16 mouse cellular contexts compared by ENCODE assay signal in the genomic region with DNA sequence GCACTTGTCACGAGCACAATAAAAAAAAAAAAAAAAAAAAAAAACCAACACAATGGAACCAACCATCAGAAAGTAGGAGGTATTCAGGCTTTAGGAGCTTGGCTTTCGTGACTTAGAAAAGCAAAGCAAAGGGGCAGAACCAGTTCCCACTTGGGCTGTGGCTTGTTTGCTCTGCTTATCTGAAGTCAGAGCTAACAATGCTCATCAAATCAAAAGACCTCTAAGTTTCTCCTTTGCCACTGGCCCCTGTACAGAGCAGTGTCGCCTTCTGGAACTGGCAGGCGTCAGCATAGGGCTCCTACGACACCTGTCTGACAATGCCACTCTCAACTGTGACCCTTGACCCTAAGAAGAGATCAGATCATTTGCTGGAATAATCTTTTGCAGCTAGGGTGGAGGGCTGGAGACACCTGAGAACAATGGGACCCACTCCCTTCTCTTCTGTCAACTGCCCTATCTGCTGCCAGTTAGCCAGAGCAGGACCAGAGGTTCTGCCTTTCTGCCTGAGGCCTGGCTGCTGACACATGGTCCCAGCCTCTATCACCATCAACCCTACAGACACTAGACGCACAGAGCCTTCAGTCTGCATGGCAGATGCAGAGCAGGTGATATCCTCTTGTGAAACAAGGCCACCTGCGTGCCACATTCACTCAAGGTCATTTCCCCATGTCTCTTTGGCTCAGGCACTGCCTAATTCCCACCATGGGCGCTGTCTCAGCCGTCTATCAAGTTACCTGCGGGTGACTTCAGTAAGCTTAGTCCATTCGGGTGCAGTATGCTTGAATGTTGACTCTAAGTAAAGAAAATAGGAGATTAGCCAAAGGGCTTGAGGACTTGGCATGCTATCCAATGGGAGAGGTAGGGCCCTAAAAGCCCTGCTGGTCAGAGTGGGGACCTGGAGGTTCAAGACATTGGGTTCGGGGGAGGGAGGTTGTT.
A peak's percentile ranks its signal among the peaks of the same experiment; 100 is the strongest.
DNase-seq lines count a peak whose midpoint lies in the region; ATAC-seq and TF ChIP-seq lines count a peak whose summit lies in the region.
"Had no signal": no experiment of that assay in that cellular context is flagged by ENCODE, and none has a peak within 500 bp of the region (broad histone marks: within the 10 kb centered on the region; RNA-seq: fewer than 3 reads in every experiment).

No protein-coding gene starts in this region.

- H3K36me3 ChIP-seq in hindbrain, postnatal 0 days (ENCODE audit: insufficient read depth, low read length): no peaks in the 10 kb centered on the region
- H3K36me3 ChIP-seq in hindbrain, embryonic 11.5 days (ENCODE audit: control insufficient read depth, insufficient read depth, low read length): no peaks in the 10 kb centered on the region
- H3K36me3 ChIP-seq in ES-E14 (ENCODE audit: control insufficient read depth, insufficient read depth, low read length, poor library complexity, severe bottlenecking): no peaks in the 10 kb centered on the region
- H3K36me3 ChIP-seq: G1E; limb, embryonic 15.5 days had no signal

- H3K4me3 ChIP-seq in hindbrain, postnatal 0 days (ENCODE audit: low read length): no peak overlapping the region
- no peak overlapping the region for H3K4me3 ChIP-seq in hindbrain, embryonic 11.5 days (ENCODE audit: low read depth, low read length)
- H3K4me3 ChIP-seq in ES-E14 (ENCODE audit: insufficient read depth in 1 of 2, low read depth in 1 of 2, low read length in 2 of 2, poor library complexity in 1 of 2, severe bottlenecking in 1 of 2): no peak overlapping the region
- H3K4me3 ChIP-seq: heart, adult 2 months; limb, embryonic 15.5 days had no signal

- no peaks in the 10 kb centered on the region for H3K27me3 ChIP-seq in hindbrain, postnatal 0 days (ENCODE audit: insufficient read depth, low read length)
- H3K27me3 ChIP-seq in hindbrain, embryonic 11.5 days (ENCODE audit: control insufficient read depth, insufficient read depth, low read length): no peaks in the 10 kb centered on the region

- 62% methylated on average over 12 of the region's 12 CpGs for WGBS in hindbrain, postnatal 0 days
- WGBS in hindbrain, embryonic 11.5 days: 56% methylated on average over 12 of the region's 12 CpGs

- no peak for DNase-seq in hindbrain, postnatal 0 days (ENCODE audit: low spot score)
- DNase-seq in hindbrain, embryonic 11.5 days (ENCODE audit: low spot score): no peak
- DNase-seq in ES-E14 (ENCODE audit: low read depth, low spot score): no peak
- peak; percentile 42 for DNase-seq in brain, embryonic 14.5 days (ENCODE audit: low read depth)
- DNase-seq in lung, postnatal 25 days (ENCODE audit: low spot score): peak; percentile 23
- no peak for DNase-seq in kidney, postnatal 36 days
- DNase-seq in right cerebral cortex, postnatal 14 days: no peak
- DNase-seq: adrenal gland, postnatal 36 days; kidney, adult 2 months; kidney, postnatal 25 days; retina, postnatal 1 day; thymus, postnatal 14 days had no signal

- H3K4me1 ChIP-seq in hindbrain, postnatal 0 days (ENCODE audit: insufficient read depth, low read length): no peaks in the 10 kb centered on the region
- no peaks in the 10 kb centered on the region; the same call in 1 of the 2 replicates for H3K4me1 ChIP-seq in hindbrain, embryonic 11.5 days (replicated peaks; ENCODE audit: control insufficient read depth, insufficient read depth, low read length)
- H3K4me1 ChIP-seq in ES-E14 (ENCODE audit: control insufficient read depth in 2 of 2, insufficient read depth in 2 of 2, low read length in 2 of 2, poor library complexity in 1 of 2): peaks cover 9 to 19% of the 10 kb centered on the region in 2 experiments; a peak in 3 of 4 replicates

- no peak for TF ChIP-seq CTCF in hindbrain, postnatal 0 days (IDR thresholded peaks at IDR 0.05; ENCODE audit: low read depth)
- no peak for TF ChIP-seq CTCF in brain, embryonic 14.5 days (IDR thresholded peaks at IDR 0.05; ENCODE audit: borderline replicate concordance, extremely low read depth, insufficient read depth, insufficient read length)

- no peak overlapping the region for H3K4me2 ChIP-seq in hindbrain, postnatal 0 days (ENCODE audit: low read depth, low read length)
- no peak overlapping the region for H3K4me2 ChIP-seq in hindbrain, embryonic 11.5 days (replicated peaks; ENCODE audit: low read depth, low read length)
- H3K4me2 ChIP-seq: hindbrain, embryonic 14.5 days; limb, embryonic 15.5 days had no signal

- no peak for TF ChIP-seq POLR2A in brain, embryonic 14.5 days (IDR thresholded peaks at IDR 0.05; ENCODE audit: borderline replicate concordance, extremely low read depth, insufficient read depth, insufficient read length, poor library complexity, severe bottlenecking)

- no peaks in the 10 kb centered on the region for H3K9me3 ChIP-seq in hindbrain, postnatal 0 days (ENCODE audit: low read length)
- no peaks in the 10 kb centered on the region for H3K9me3 ChIP-seq in hindbrain, embryonic 11.5 days (ENCODE audit: control insufficient read depth, low read length)
- H3K9me3 ChIP-seq in ES-E14 (ENCODE audit: control insufficient read depth, insufficient read depth, low read depth, low read length): no peaks in the 10 kb centered on the region
- H3K9me3 ChIP-seq: G1E; limb, embryonic 15.5 days had no signal

- no peak overlapping the region for H3K9ac ChIP-seq in hindbrain, postnatal 0 days (replicated peaks; ENCODE audit: low read length)
- no peak overlapping the region for H3K9ac ChIP-seq in hindbrain, embryonic 11.5 days (ENCODE audit: low read depth, low read length)
- H3K9ac ChIP-seq in ES-E14 (ENCODE audit: insufficient read depth, low read depth, low read length, poor library complexity, severe bottlenecking): no peak overlapping the region
- H3K9ac ChIP-seq: hindbrain, embryonic 14.5 days; limb, embryonic 15.5 days had no signal

- H3K27ac ChIP-seq in hindbrain, postnatal 0 days: no peak overlapping the region
- H3K27ac ChIP-seq in hindbrain, embryonic 11.5 days (ENCODE audit: low read depth, low read length): no peak overlapping the region
- no peak overlapping the region for H3K27ac ChIP-seq in ES-E14 (ENCODE audit: insufficient read depth, low read depth, low read length, poor library complexity, severe bottlenecking)
- H3K27ac ChIP-seq: heart, adult 2 months; hindbrain, embryonic 14.5 days; limb, embryonic 15.5 days had no signal

- 0 out of 2 replicates have a peak, but pooled peaks have one; percentile 13 for ATAC-seq in hindbrain, postnatal 0 days
- no peak for ATAC-seq in hindbrain, embryonic 11.5 days (ENCODE audit: low FRiP score)

- in situ Hi-C loops in ES-E14 (cut with MboI; ENCODE audit: low sequenced_read_pairs in 2 of 2, unreplicated experiment in 2 of 2): no loop called here

TF ChIP-seq in ES-E14, 5 proteins besides CTCF, POLR2A, EP300 and RAD21:
- no peak for TF ChIP-seq MAFK (IDR thresholded peaks at IDR 0.05; ENCODE audit: insufficient read depth, low read depth, low read length)
- peak; percentile 81 for TF ChIP-seq ZNF384 (IDR thresholded peaks at IDR 0.05; ENCODE audit: low read depth, low read length)

Comparison
In these comparisons a context has a peak if more than half of its experiments do, and no peak if none do; other contexts are left out.
1. DNase-seq: peak in brain, embryonic 14.5 days (single experiment) and lung, postnatal 25 days (single experiment); none in hindbrain, postnatal 0 days (single experiment), hindbrain, embryonic 11.5 days (single experiment), ES-E14 (single experiment), kidney, postnatal 36 days (0 of 2) and right cerebral cortex, postnatal 14 days (single experiment).